Mouse (Mus musculus) hindbrain, embryonic 11.5 days (tissue): ENCODE measurements at regions not wholly inside any gene's neighbourhood (a gene's known extent, or its start where the extent isn't known, plus 50 kb on each side); places are given as distances from the start of the nearest gene placed in this dataset.
"Not testable (repeated sequence)": the region's sequence is repeated elsewhere in the genome, so short reads cannot be mapped to it uniquely, and the experiment has no call there.

ENCODE experiments used
- ATAC-seq: fragments of 200-750 bp; cut with Nextera tagmentation; 2 replicates; pipeline ENCODE4 v1.8.0; 2017; ENCODE audit warnings: mild to moderate bottlenecking, moderate TSS enrichment, moderate library complexity; ENCODE audit not compliant: low FRiP score
- DNase-seq: peaks from one replicate; pipeline ENCODE4 v3.0.0-alpha.2; 2015; ENCODE audit warnings: low spot score
- H3K27ac ChIP-seq: fragments of 300-500 bp; sonication (generic); 2 replicates; pipeline ENCODE4 v1.5.1; 2014; ENCODE audit warnings: mild to moderate bottlenecking, low read depth, low read length
- H3K27me3 ChIP-seq: fragments of 300-500 bp; sonication (generic); 2 replicates; pipeline ENCODE4 v1.6.1; 2014; ENCODE audit warnings: mild to moderate bottlenecking, low read length, moderate library complexity, mixed read lengths; ENCODE audit not compliant: control insufficient read depth, insufficient read depth
- H3K36me3 ChIP-seq: fragments of 300-500 bp; sonication (generic); 2 replicates; pipeline ENCODE4 v1.6.1; 2014; ENCODE audit warnings: mild to moderate bottlenecking, low read length, moderate library complexity, mixed read lengths; ENCODE audit not compliant: control insufficient read depth, insufficient read depth
- H3K4me1 ChIP-seq: fragments of 300-500 bp; sonication (generic); replicated peaks from 2 replicates; pipeline ENCODE4 v1.6.1; 2014; ENCODE audit warnings: low read length, mixed read lengths; ENCODE audit not compliant: control insufficient read depth, insufficient read depth
- H3K4me2 ChIP-seq: fragments of 300-500 bp; sonication (generic); replicated peaks from 2 replicates; pipeline ENCODE4 v1.6.1; 2014; ENCODE audit warnings: mild to moderate bottlenecking, low read depth, low read length
- H3K4me3 ChIP-seq: fragments of 300-500 bp; sonication (generic); 2 replicates; pipeline ENCODE4 v1.5.1; 2014; ENCODE audit warnings: low read depth, low read length
- H3K9ac ChIP-seq: fragments of 300-500 bp; sonication (generic); 2 replicates; pipeline ENCODE4 v1.6.1; 2014; ENCODE audit warnings: low read depth, low read length
- H3K9me3 ChIP-seq: fragments of 300-500 bp; sonication (generic); 2 replicates; pipeline ENCODE4 v1.6.1; 2016; ENCODE audit warnings: low read length; ENCODE audit not compliant: control insufficient read depth
- WGBS: fragments of 180-500 bp; shearing (Covaris S2); extraction: QIAGEN DNeasy Blood & Tissue Kit; methylation state at CpG from one replicate; pipeline ENCODE4 v1.1.7; 2014; 5-methylcytosine and 5-hydroxymethylcytosine counted together

DNA sequence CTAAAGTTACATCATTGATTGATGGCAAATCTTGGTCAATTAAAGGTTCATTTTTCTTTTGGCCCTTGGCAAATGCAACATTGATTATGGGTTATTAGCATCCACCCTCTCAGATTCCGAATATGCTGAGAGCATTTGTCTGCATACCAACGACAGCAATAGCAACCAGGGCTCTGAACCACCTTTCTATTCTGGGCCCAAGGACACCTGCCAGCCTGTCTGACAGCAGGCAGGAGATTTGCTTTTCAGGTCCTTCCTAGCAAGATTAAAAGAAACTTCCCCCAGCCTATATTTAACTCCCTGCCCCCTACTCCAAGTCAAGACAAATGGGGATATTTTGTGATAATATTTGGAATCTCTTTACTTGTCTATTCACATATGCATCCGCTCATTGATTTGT is 358.8 kb downstream of the Fut8 start:
- no peak overlapping the region for H3K4me2 ChIP-seq
- H3K27ac ChIP-seq = no peak overlapping the region
- WGBS = 67% methylated on average over 3 of the region's 3 CpGs
- H3K9me3 ChIP-seq = no peaks in the 10 kb centered on the region
- ATAC-seq = no peak
- no peak overlapping the region for H3K4me3 ChIP-seq
- no peak for DNase-seq
- no peaks in the 10 kb centered on the region for H3K36me3 ChIP-seq
- no peaks in the 10 kb centered on the region for H3K27me3 ChIP-seq
- no peak overlapping the region for H3K9ac ChIP-seq
- no peaks in the 10 kb centered on the region for H3K4me1 ChIP-seq

DNA sequence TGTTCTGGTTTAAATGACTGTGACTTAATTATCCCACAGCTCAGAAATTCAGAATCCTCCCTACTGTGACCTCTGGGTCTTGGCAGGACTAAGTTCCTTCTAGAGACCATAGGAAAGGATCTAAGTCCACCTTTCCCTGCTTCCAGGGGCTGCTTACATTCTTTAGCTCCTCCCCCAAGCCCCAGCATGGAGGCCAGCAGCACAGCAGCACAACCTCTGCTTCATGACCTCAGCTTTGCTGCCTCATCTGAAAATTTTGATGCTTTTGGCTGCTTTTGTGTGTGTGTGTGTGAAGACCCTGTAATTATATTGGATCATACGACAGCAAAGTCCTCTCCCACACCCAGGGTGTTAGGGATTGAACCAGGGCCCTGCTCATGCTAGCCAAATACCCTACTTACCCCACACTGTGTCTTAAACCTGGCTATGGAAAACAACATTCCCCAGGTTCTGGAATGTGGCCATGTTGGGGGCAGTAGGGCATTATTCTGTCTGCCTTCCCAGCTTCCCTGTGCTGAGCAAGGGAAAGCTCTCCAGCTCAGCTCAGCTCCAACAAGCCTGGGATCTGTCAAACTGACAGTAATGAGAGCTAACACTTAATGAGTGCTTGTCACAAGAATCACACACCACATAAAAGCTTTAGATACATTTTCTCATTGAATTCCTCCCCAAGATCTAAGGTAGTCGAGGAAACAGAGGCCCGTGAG is 359.9 kb downstream of the Fut8 start:
- peak; percentile 14 for DNase-seq

DNA sequence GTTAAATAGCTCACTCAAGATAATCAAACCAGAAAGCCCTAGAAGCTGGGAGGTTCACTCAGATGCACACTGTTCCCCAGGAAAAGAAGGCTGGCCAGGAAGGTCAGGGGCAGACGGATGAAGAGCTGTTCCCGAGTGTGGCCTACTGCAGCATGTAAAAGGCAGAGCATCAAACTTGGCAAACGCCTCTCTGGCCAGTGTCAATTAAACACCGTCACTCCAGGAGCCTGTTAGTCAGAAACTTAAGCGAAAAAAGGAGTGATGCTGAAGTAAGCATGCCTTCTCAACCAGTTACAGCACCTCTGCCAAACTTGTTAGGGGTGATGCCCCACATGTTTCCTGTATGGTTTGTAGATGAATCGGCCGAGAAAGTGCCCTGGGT is 360.4 kb downstream of the Fut8 start:
- 64% methylated on average over 7 of the region's 7 CpGs for WGBS
- H3K27ac ChIP-seq = no peak overlapping the region
- no peak overlapping the region for H3K4me3 ChIP-seq
- no peaks in the 10 kb centered on the region for H3K4me1 ChIP-seq
- no peak overlapping the region for H3K9ac ChIP-seq
- DNase-seq = peak; percentile 10
- H3K36me3 ChIP-seq = no peaks in the 10 kb centered on the region
- H3K27me3 ChIP-seq = no peaks in the 10 kb centered on the region
- H3K9me3 ChIP-seq = no peaks in the 10 kb centered on the region
- no peak for ATAC-seq
- no peak overlapping the region for H3K4me2 ChIP-seq

More for the DNA sequence above, 359.9 kb downstream of the Fut8 start:
- 49% methylated on average over 3 of the region's 3 CpGs for WGBS
- no peaks in the 10 kb centered on the region for H3K9me3 ChIP-seq
- H3K36me3 ChIP-seq = no peaks in the 10 kb centered on the region
- no peak overlapping the region for H3K9ac ChIP-seq
- no peak overlapping the region for H3K27ac ChIP-seq
- no peaks in the 10 kb centered on the region for H3K27me3 ChIP-seq
- ATAC-seq = no peak
- no peak overlapping the region for H3K4me2 ChIP-seq
- H3K4me3 ChIP-seq = no peak overlapping the region
- H3K4me1 ChIP-seq = no peaks in the 10 kb centered on the region

DNA sequence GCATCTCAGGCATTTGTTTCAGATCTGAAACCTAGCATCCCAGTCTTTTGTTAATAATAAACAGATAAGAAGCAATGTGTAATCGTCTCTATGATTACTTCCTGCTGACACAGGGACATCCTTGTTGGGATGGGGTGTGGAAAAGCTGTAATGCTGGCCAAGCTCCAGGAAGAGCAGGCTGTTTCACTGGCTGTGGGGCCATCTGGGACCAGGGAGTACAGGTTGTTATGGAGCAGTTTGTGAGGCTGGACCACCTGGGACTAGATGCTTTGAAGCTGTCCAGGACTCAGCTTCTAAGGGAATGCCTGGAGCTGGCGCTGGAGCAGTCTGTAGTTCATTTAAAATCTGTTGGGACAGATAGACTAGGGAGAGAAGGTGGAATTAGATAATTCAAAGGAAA is 361.5 kb downstream of the Fut8 start:
- Histone ChIP-seq H3K4me3 (no peak overlapping the region), H3K9me3 (no peaks in the 10 kb centered on the region), H3K9ac (no peak overlapping the region), H3K27ac (no peak overlapping the region), H3K27me3 (no peaks in the 10 kb centered on the region), H3K4me2 (no peak overlapping the region), H3K36me3 (no peaks in the 10 kb centered on the region), H3K4me1 (no peaks in the 10 kb centered on the region)
- DNase-seq = no peak
- no peak for ATAC-seq
- 74% methylated on average over 2 of the region's 2 CpGs for WGBS

DNA sequence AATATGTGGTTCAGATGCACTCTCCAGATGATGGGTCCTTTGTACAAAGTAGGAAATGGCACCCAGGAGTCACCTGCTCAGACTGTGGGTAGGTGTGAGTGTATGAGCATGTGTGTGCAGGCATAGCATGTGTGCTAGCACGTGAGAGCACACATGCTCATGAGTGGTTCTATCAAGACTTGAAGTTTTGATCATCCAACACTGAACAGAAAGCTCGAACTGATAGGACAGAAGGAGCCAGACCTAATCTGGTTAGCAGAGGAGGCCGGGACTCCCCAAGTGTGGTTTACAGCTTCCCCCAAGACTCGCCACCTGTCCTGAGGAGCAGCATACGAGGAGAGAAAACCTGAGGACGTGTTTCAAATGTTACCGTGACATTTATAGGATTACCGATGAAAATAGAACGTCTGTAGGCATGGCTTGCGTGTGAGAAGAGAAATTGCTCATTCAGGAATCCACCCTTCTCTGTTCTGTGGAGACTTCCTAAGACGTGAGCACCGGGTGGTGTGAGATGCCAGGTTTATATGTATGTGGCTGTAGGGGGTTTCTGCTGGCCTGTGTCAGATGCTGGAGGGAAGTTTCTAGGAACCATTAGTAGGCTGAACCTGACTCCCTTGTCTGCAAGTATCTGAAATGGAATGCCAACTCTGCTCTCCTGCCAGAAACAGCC is 366.0 kb downstream of the Fut8 start:
- no peak overlapping the region for H3K4me2 ChIP-seq
- no peaks in the 10 kb centered on the region for H3K4me1 ChIP-seq
- no peaks in the 10 kb centered on the region for H3K27me3 ChIP-seq
- no peak for ATAC-seq
- H3K9me3 ChIP-seq = no peaks in the 10 kb centered on the region
- no peak for DNase-seq
- H3K27ac ChIP-seq = no peak overlapping the region
- no peak overlapping the region for H3K4me3 ChIP-seq
- WGBS = 91% methylated on average over 12 of the region's 12 CpGs
- H3K9ac ChIP-seq = no peak overlapping the region
- H3K36me3 ChIP-seq = no peaks in the 10 kb centered on the region

DNA sequence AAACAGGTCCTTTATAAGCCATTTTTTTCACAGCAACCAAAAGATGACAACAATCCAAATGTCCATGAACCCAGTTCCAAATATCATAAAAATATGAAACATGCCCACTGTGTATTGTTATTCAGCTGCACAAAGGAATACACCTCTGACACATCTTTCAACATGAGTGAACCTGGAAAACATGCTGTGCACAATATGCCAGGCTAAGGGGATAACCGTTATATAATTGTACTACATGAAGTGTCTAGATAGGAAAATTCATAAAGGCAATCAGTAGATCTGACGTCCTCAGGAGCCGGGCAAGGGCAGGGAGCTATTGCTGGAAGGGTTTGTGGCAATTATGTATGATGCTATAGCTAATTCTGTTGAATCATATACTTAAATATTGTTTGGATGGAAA is 379.6 kb downstream of the Fut8 start:
- no peak for ATAC-seq
- DNase-seq = no peak

DNA sequence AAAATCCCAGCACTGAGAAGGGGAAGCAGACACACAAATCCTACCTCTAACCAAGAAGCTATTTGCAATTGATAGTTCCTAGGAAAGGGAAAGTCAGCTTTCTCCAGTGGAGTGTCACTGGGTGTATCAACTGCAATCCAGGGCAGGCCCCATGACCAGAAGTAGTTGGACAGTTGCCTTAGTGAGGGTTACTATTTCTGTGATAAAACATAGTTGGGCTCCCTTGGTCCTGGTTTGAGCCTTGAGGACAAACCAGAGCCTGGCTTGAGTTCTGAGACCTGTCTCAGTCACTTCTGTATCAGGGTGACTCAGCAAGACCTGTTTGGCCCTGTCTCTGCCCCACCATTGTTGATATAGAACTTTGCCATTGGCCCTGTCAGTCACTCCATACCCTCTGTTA is 384.3 kb downstream of the Fut8 start:
- Histone ChIP-seq H3K4me3 (no peak overlapping the region), H3K4me2 (no peak overlapping the region), H3K9me3 (no peaks in the 10 kb centered on the region), H3K4me1 (no peaks in the 10 kb centered on the region), H3K36me3 (no peaks in the 10 kb centered on the region), H3K27ac (no peak overlapping the region), H3K9ac (no peak overlapping the region), H3K27me3 (no peaks in the 10 kb centered on the region)
- ATAC-seq (no peak), DNase-seq (no peak)

More for the DNA sequence above, 379.6 kb downstream of the Fut8 start:
- Histone ChIP-seq H3K9me3 (no peaks in the 10 kb centered on the region), H3K4me3 (no peak overlapping the region), H3K36me3 (no peaks in the 10 kb centered on the region), H3K4me2 (no peak overlapping the region), H3K27me3 (no peaks in the 10 kb centered on the region), H3K9ac (no peak overlapping the region), H3K4me1 (no peaks in the 10 kb centered on the region), H3K27ac (no peak overlapping the region)
- WGBS = 90% methylated on average over 3 of the region's 3 CpGs

DNA sequence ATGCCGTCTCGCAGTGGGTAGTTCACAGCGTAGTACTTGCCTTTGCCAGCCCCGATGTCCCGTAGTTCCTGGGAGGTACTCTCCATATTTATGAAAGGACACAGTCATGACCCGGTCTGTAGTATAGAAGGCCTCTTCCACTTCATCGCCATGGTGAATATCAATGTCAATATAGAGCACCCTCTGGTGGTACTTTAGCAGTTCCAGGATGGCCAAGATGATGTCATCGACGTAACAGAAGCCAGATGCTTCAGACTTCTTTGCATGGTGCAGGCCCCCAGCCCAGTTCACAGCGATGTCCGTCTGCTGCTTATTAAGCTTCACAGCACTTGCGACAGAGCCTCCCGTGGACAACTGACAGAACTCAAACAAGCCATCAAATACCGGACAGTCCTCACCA is 386.4 kb downstream of the Fut8 start:
- H3K4me3 ChIP-seq, ATAC-seq, H3K27me3 ChIP-seq, H3K4me1 ChIP-seq, H3K9ac ChIP-seq, DNase-seq, H3K4me2 ChIP-seq, H3K27ac ChIP-seq, H3K9me3 ChIP-seq, H3K36me3 ChIP-seq: not testable (repeated sequence)
- 91% methylated on average over 14 of the region's 14 CpGs for WGBS

DNA sequence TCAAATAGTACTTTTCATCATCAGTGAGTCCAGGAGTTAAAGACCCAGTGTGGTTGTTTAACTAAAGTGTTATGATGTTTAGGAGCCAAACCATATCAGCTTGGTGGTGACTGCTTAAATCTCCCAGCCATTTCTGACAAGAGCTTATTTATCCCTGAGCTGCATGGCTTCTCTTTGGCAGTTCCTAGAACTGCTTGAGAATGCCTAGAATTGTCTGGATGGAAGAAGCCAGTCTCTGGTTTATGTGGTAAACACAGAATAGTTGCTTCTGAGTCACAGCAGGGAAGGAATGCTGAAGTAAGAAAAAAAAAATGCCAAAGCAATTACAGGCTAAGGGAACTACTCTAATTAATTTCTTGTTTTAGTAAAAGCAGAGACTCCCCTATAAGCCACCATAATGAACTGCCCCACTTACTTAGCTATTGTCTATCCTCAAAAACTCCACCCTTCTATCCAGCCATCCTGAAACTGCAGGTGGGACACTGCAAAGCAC is 390.5 kb downstream of the Fut8 start:
- H3K27ac ChIP-seq = no peak overlapping the region
- no peaks in the 10 kb centered on the region for H3K36me3 ChIP-seq

More for the DNA sequence above, 390.5 kb downstream of the Fut8 start:
- Histone ChIP-seq H3K4me1 (no peaks in the 10 kb centered on the region), H3K9ac (no peak overlapping the region), H3K27me3 (no peaks in the 10 kb centered on the region), H3K9me3 (no peaks in the 10 kb centered on the region), H3K4me2 (no peak overlapping the region), H3K4me3 (no peak overlapping the region)
- ATAC-seq (no peak), DNase-seq (no peak)
